Mouse (Mus musculus) brain, embryonic 18.5 days (tissue): ENCODE results near the gene Map3k20.

Source experiments
- DNase-seq: peaks from one replicate; pipeline ENCODE4 v3.0.0-alpha.2; 2012; ENCODE audit warnings: low read depth, low spot score

Map3k20 gene

DNA sequence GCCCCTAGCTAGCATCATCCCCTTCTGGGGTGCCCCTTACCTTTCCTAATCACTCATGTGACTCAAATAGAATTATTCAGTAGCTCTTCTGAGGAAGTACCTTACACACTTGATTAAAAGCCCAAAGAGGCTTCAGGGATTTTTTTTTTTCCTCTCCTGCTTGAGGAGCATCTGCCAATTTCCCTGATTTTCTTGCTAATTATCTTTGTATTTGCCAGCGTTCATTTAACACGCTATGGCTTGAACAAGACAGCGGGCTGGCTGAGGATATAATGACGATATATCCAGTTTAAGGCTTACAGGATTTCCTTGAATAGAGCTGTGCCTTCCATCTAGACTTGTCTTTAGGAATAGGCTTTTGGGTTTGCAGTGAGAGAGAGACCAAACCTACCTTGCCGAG lies 91.5 kb downstream of the Map3k20 start:
- no peak for DNase-seq

DNA sequence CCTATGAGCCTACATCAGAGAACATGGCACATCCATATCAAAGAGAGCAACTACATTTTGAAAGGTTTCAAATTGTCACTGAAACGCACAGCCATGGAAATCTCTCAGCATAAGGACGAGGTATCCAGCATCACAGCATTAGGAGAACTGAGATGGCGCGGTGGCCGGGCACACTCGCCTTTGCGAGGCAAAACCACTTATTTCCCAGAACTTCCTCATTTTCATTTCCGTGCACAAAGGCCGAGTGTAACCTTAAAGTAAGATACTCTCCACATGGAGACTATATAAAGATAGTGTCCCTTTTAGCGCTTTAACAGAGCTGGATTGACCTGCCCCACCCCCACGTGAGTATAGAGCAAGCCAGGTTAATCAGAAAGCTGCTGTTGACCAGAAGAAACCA lies 94.0 kb downstream of the Map3k20 start:
- no peak for DNase-seq

DNA sequence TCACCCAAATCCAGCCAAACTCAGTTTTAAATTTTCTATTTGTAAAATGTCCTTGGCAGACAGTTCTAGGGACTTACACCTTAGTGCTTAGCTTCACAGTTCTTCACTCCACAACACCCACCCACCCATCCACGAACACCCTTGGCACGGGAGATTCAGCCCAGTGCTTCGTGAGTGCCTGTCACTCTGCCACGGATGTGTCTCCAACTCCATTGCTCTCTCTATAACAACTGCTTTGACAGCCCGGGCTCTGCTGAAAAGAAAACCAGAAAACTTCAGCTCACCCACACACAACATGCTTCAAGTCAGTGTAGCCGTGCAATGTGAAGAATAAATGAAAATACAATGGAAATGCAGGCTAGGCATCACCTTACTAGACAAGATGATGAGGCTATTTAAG lies 97.2 kb downstream of the Map3k20 start:
- DNase-seq: no peak

DNA sequence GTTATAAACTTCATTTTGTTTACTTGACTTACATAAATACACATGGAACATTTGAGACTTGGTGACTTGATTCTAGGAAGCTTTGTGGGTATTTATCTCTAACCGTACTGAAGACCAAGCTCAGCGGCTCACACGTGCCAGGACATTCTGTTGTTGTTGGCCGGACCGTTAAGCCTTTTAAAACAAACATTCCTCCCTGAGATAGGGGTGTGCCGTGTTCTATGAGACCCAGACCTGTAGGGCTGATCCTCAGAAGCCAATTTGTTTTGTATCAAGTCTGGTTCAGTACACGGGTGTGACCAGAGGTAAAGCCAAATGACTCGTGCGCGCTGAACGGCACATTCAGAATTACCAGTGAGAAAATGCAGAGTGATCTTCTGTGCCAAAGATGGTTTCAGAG lies 97.9 kb downstream of the Map3k20 start:
- DNase-seq: no peak

DNA sequence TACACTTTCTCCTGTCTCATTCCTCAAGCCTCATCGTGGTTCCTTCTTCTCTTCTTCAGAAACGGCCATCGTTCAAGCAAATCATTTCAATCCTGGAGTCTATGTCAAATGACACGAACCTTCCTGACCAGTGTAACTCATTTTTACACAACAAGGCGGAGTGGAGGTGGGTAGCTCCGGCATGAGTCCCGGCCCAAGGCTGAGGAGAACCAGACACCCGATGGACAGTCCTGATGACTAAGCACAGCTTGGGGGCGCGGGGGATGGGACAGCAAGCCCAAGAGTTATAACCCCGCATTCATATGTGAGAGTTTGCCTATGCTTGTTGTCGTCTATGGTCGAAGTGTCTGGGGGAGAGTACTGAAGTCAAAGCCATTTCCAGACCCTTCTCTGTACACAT lies 104.0 kb downstream of the Map3k20 start:
- no peak for DNase-seq

DNA sequence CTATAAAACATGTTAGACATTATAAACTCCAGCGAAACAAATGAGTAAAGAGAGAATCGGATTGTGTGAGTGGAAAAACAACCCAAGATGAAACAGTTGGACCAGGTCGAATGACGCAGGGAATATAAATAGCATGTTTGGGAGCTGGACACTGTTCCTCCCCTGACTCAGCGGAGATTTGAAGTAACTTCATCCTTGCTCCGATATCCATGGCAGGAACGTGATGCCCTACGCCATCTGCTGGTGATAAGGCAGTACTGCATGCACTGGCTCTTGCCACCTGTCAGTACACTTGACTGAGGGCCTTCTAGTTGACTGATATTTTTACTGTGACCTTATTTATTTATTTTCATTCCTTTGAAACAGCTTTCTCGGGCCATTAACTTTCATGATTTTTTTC lies 104.5 kb downstream of the Map3k20 start:
- DNase-seq: peak; percentile 28

DNA sequence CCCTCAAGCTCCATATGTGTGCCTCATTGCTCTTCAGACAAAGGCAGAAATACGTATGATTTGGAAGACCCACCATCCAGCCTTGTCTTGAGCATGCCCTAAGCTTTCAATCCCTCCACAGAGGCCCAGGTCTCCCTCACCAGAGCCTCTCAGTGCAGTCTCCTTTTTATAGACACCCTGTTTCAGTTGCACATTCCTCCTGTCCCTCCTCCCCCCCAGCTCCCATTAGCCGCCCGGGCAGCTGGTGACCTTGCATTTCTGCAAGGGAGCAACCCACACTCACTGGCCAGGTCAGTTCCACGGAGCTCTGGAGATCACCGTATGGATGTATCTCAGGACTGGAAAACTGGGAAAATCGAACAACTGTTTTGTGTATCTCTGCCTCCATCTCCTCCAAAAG lies 105.0 kb downstream of the Map3k20 start:
- no peak for DNase-seq

DNA sequence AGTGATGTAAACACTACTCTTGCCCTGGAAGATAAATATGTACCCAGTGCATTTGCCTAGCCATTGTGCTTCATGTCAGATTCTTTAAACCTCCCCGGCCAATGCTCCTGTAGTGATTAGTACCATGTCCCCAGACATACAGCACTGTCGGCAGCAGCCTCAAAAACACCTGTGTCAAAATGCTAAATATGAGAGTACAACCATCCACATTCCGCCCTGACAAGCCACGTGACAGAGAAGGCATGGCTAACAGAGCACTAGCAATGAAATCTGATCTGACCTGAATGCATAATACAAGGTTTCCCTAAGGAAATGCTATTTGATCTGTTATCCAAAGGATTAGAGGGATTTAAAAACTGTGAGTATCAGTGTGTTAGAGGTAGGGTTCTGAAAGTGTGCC lies 105.6 kb downstream of the Map3k20 start:
- DNase-seq: no peak

DNA sequence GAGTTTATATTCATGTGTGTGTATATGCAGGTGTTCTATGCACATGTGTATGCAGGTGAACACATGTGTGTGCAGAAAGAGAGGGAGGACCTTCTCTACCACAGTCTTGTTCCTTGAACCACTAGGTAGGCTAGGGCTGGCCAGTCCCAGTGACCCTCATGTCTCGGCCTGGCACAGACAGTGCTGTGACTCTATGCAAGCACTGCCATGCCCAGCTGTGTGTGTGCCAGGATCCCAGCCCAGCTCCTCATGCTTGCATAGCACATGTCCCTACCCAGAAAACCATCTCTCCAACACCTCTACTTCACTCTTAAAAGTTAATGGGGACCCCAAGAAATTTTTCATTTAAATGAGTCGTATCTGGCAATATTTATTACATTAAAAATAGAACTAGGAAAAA lies 106.3 kb downstream of the Map3k20 start:
- no peak for DNase-seq

DNA sequence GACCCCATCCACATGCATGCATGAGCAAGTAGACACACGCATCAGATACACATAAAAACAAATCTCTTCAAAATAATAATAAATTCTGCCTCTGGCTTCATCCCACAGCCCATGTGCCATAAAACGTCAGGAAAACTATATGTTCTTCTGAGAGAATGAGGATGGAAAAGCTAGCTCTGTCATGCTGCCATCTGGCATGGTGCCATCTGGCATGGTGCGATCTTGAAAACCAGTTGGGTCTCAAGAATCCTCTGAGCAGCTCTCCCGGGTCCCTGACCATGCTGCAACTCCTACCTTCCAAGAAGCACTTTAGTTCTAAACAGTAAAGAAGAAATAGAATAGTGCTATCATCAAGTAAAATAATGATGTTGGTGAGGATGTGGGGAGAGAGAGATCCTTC lies 106.9 kb downstream of the Map3k20 start:
- DNase-seq: no peak

DNA sequence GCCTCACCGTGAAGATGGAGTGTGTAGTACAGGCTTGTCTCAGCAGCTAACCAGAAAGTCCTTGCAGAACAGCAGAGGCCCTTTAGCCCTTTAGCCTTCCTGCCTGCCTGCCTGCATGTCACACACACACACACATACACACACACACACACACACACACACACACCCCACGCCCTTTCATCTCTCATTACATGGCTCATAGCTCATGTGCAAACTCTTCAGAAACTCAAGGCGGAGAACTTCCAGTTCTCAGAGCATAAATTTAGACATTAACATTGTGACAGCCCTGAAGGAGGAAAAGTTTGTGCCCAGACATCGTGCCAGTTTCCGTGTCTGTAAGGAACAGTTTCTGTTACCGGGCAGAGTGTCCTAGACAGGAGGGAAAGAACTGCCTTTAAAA lies 111.5 kb downstream of the Map3k20 start:
- no peak for DNase-seq

DNA sequence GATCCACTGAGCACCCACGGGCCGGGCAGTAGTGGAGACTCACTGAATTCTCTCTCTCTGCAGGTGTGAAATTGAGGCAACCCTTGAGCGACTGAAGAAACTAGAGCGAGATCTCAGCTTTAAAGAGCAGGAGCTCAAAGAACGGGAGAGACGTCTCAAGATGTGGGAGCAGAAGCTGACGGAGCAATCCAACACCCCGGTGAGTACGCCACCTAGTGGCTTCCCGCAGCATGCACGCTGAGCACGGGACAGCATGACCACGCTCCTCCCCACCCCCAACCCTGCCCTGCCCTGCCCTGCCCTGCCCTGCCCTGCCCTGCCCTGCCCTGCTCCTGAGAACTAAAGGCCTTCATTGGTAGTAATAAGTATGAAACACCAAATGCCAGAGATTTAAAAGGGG lies 112.8 kb downstream of the Map3k20 start:
- DNase-seq: no peak

DNA sequence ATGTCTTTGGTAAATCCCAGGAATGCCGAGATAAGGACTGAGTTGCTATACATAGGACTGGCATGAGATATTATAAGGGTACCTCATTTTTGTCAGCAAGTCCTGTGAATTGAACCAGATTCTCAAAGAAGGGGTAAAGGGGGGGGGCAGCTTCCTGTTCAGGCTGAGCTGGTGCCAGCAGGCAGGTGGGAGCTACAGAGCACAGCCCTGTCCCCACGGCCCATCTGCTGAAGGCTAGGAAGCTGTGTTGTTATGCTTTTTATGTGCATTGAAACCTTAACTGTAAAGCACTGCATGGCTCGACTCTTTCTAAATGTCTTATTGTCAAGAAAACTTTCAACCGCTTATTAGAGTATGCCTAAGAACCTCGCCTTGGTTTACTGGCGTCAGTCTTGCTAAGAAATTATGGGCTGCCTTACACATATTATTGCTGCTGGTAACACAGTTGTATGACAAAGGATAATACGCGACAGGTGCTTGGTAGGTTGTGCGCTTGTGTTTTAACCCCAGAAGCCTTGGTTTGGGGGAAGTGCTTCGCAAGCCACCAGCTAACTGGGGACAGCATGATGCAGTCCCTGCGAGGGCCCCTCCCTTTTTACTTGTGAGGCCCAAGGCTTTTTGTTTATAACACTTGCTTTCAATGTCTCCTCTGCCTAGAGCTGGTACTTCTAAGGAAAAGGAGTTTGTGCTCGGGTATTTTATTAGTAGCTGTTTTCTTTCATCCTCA lies 114.2 kb downstream of the Map3k20 start:
- DNase-seq: no peak

DNA sequence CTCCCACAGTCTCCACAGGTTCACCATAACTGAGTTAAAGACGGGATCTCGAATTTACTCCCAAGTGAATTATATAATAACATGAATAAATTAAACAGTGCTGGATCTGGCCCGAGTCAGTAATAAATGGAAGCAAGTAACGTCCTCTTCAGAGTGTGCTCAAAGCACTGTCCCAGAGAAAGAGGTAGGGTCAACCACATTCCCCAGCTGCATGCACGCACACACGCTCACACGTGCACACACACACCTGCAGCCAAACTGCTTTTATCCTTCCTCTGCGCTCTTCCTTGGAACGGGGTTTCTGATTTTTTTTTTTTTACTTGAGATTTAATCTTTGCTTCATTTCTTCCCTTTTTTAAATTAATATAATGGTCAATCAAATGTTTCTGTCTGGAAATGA lies 115.9 kb downstream of the Map3k20 start:
- DNase-seq: no peak

DNA sequence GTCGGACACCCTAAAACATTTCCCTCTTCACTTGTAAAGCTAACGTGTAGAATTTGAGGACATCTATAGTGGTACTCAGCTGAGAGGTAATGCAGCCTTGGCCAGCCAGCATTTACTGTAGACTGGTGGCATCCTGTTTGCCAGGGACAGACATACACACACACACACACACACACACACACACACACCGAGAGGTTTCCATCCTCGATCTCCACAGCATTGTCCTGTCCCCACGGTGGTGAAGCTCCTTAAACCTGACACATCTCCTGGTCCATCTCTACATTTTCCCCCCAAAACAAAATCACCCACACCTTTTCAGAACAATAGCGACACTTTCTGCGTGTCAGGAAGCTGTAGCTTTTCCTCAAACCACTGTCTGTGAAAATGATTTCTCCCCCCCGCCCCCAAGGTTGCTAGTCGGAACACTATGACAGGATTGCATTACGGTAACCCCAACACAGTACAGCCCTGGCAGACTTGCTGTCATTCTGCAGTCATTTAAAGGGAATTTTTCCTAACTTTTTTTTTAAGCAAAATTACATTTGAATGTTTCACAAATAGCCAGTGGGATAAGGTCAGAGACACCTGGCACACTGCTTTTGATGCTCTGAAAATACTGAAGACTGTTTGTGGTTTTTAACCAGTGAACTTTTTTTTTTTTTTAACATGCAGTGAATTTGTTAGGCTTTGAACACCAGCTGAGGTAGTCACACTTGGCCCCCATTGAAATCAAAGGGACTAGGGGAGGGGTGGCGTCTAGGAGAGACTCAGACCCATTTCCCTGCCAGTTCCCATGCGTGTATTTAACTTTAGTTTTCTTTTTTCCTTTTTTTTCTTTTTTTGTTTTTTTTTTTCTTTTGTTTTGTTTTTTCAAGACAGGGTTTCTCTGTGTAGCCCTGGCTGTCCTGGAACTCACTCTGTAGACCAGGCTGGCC lies 120.5 kb downstream of the Map3k20 start:
- DNase-seq: no peak

DNA sequence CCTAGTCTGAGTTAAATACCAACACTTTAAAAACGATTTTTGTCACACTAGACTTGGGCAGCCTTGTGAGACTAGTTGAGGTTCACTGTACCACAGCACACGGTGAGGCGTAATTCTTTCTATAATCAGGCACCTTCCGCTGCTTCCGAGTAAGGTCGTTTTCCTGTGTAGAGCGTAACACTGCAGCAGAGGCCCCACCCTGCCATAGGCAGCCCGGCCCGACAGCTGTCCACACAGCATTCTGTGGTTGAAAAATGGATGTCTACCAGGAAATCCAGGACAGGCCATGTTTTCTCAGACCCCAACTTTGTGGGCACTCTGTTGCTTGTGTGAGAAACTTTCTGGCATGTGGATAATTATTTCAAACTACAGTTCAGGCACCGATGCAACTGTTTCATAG lies 121.3 kb downstream of the Map3k20 start:
- DNase-seq: no peak

DNA sequence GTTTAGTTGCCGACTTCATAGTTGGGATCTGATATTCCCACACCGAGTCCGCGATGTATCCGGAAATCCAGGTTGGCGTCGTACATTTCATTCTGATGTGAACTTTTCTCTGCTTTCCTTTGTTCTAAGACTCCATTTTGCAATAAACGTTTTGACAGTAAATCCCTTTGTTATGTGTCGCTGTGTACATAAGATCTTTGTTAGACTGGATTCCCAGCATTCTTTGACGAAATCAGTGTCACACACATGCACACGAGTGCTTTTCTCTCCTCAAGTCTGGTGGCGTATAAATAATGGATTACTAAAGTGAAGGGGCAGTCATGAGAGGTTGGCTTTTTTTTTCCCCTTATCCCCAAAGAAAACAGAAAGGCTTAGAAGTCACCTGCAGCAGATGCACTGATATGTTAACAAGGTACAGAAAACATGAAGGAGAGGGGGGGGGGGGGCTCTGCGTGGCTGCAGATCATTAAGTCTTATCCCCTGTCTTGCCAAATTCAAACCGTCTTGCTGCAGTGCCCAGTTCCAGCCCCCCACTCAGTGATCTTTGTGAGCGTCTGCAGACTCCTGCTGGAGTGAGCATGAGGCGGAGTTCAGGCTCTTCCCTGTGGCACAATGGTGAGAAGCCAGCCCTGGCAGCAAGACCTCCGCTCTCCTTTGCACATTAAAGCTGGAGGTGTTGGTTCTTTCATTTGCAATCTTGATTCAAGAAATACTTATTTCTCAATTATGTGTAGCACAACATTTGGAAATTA lies 122.1 kb downstream of the Map3k20 start:
- no peak for DNase-seq

DNA sequence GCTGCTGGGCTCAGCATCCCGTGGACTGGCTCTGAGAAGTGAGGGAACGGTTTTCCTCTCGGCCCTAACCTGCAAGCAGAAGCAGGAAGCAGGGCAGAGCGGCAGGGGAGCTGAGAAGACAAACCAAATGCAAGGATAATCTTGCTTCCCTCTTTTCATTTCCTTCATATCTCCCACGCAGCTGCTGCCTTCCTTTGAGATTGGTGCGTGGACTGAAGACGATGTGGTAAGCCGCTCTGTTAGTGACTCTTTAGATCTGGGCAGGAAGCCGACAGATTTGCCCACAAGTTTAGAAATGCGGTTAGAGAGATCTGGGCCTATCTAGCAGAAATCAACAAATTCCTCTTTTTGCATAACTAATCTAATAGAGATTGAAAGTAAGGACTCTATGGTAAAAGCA lies 124.5 kb downstream of the Map3k20 start:
- no peak for DNase-seq

DNA sequence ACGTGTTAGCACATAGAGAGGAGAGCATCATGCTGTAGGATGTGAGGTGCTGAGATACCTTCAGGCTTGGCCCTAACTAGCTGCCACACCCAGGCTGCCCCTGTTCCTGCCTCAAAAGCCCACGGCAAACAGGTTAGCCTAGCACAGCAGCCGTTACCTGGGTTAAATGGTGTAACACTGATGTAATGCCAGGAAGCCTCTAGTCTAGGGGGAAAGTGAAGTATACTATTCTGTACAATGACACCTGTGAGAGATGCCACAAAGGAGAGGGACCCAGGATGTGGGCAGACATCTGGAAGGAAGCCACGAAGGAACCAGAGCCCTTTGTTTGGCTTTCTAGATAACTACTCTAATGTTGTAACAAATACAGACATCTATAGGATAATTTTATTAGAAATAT lies 126.8 kb downstream of the Map3k20 start:
- no peak for DNase-seq

DNA sequence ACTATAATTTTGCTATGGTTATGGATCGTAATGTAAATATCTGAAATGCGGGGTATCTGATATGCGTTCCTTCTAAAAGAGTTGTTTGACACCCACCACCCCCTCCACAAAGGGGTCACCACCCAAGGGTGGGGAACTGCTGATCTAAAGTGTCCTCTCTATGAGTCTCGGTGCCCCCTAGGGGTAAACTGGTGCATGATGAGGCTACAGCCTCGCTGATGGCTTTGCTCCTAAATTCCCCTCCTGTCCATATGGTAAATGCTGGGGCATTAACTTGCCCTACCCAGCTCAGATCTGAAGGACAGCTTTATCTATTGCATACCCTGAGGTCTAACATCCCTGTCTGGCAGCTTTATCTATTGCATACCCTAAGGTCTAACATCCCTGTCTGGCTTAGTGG lies 130.0 kb downstream of the Map3k20 start:
- DNase-seq: no peak

DNA sequence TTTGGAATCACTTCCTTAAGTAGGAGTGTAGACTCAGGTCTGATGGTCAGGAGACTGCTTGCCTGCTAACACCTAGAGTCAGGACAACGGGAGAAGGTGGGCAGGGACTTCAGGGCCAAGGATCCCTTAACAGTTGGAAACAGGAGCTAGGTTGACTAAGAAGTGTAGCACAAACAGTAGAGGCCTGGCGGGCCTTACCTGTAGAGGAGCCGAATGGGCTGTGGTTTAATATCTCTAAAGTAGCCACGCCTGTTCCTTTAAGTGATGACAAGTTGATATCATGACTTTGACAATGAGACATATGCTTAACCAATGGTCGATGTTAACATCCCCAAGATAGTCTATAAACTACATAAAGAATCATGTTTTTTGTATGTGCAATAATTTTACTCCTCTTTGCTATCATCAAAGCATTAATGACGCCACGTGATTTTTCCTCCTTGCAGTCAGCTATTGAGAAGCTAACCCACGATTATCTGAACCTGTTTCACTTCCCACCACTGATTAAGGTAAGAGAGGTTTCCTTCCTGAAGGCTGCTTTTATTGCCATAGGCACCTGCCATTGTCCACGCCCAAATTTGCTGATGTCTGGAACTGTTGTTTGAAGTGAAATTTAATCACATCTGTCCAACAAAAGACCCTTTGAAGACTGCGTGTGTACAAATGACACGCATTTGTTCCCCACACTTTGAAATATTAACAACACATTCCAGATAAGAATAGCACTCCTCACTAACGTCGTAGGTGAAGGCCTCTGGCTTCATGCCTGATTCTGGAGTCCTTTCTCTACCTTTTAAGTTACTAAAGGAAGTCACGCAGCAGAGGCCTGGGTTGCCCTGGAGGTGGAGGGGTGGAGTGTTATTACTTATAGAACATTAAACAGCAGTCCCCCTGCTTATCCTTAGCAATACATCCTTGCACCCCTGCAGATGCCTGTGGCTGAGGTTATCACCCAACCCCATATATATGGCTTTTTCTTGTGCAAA lies 131.0 kb downstream of the Map3k20 start:
- no peak for DNase-seq
